Mouse (Mus musculus) stomach, postnatal 0 days (tissue): ENCODE data around the gene Olfr1415.

ENCODE experiments used
- CTCF ChIP-seq: IDR thresholded peaks from 2 replicates; pipeline ENCODE4 v1.5.1; 2016; ENCODE audit warnings: antibody characterized with exemption, low read depth, mild to moderate bottlenecking, moderate library complexity
- EP300 ChIP-seq: optimal IDR thresholded peaks from 2 replicates; pipeline ENCODE3; 2016; ENCODE audit warnings: antibody characterized with exemption

GRCm38 (mm10) chr1:92440066-92440750, 55.7 kb downstream of the Olfr1415 start:
- no peak for TF ChIP-seq EP300
- no peak for TF ChIP-seq CTCF
